In the genomic region with DNA sequence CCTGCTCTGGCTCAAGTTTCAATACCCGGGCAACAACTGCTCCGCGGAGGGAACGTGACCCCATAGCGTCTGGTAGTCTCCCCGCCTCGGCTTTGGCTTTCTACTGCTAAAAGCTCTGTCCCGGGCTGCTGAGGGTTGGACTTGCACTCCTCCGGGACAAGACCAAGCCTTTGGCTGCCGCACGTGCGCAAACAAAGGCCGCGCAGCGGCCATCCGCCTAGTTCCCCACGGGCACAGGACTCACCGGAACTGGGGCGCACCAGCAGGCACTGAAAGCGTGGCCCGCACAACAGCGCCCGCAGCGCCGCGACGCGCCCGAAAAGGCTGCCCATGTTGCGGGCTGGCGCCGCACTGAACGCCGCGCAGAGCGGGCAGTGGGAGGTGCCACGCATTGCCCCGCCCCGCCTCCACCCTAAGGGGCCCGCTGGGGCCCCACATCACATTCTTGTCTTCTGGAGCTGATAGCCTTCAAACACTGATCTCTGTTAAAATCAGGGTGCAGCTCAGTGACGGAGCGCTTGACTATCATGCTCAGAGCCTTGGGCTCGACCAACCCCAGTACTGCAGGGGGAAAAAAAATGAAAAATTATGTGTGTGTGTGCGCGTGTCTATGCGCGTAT, we compare ENCODE assay signal across 8 mouse cellular contexts. TPM values are rescaled to one million over a fixed set of nuclear protein-coding genes. Genes with fewer than 3 reads are reported as not detected.
DNase-seq lines count a peak whose midpoint lies in the region; ATAC-seq and TF ChIP-seq lines count a peak whose summit lies in the region.

A gene (minus strand): TSS at position 482 of the 620 bp plus-strand sequence.

- H3K4me1 ChIP-seq in ES-Bruce4 (ENCODE audit: control insufficient read depth, insufficient read depth, low read length): no peaks in the 10 kb centered on the region
- peaks cover 9% of the 10 kb centered on the region for H3K4me1 ChIP-seq in embryonic facial prominence, embryonic 13.5 days
- H3K4me1 ChIP-seq in heart, embryonic 16.5 days (ENCODE audit: control insufficient read depth, insufficient read depth, low read length): peaks cover 6% of the 10 kb centered on the region
- H3K4me1 ChIP-seq in liver, postnatal 0 days (ENCODE audit: insufficient read depth): peaks cover 12% of the 10 kb centered on the region
- H3K4me1 ChIP-seq in olfactory bulb, adult 2 months (ENCODE audit: control insufficient read depth, insufficient read depth, low read length): peaks cover 3% of the 10 kb centered on the region; the same call in 1 of the 2 replicates

- no peaks in the 10 kb centered on the region for H3K9me3 ChIP-seq in ES-Bruce4 (replicated peaks; ENCODE audit: control insufficient read depth, insufficient read depth, low read length, poor library complexity, severe bottlenecking)
- no peaks in the 10 kb centered on the region for H3K9me3 ChIP-seq in embryonic facial prominence, embryonic 13.5 days
- no peaks in the 10 kb centered on the region for H3K9me3 ChIP-seq in heart, embryonic 16.5 days (replicated peaks; ENCODE audit: control insufficient read depth, low read length)
- H3K9me3 ChIP-seq in liver, postnatal 0 days (ENCODE audit: low read length): no peaks in the 10 kb centered on the region

- H3K9ac ChIP-seq in ES-Bruce4 (ENCODE audit: low read depth, poor library complexity, severe bottlenecking): peak within 1 kb of the TSS; percentile 91
- peak within 1 kb of the TSS; percentile 88 for H3K9ac ChIP-seq in embryonic facial prominence, embryonic 13.5 days
- H3K9ac ChIP-seq in heart, embryonic 16.5 days (ENCODE audit: low read length): peak within 1 kb of the TSS; percentile 88
- peak within 1 kb of the TSS; percentile 63 for H3K9ac ChIP-seq in liver, postnatal 0 days (replicated peaks)

- no peak for TF ChIP-seq EP300 in ES-Bruce4 (IDR thresholded peaks at IDR 0.05; ENCODE audit: insufficient read depth, low read depth, low read length)
- TF ChIP-seq EP300 in liver, postnatal 0 days (IDR thresholded peaks at IDR 0.05; ENCODE audit: low read depth): no peak

- H3K4me2 ChIP-seq in embryonic facial prominence, embryonic 13.5 days: peak within 1 kb of the TSS; percentile 72
- H3K4me2 ChIP-seq in heart, embryonic 16.5 days (ENCODE audit: low read depth, low read length): peak within 1 kb of the TSS; percentile 89
- peak within 1 kb of the TSS; percentile 85 for H3K4me2 ChIP-seq in liver, postnatal 0 days (ENCODE audit: low read depth, low read length)

- no peak for TF ChIP-seq CTCF in ES-Bruce4 (IDR thresholded peaks at IDR 0.05; ENCODE audit: low read depth, low read length)
- TF ChIP-seq CTCF in liver, postnatal 0 days (IDR thresholded peaks at IDR 0.05; ENCODE audit: low read depth): no peak
- TF ChIP-seq CTCF in olfactory bulb, adult 2 months (IDR thresholded peaks at IDR 0.05; ENCODE audit: insufficient read depth, low read depth, low read length): no peak

- no peak for DNase-seq in adrenal gland, postnatal 4 days (ENCODE audit: low spot score in 2 of 2)
- DNase-seq in large intestine, adult 2 months (ENCODE audit: low read depth, low spot score): no peak
- DNase-seq in liver, postnatal 0 days: peak; percentile 70
- DNase-seq in thymus, postnatal 25 days: peak; percentile 58

- TF ChIP-seq POLR2A in ES-Bruce4 (IDR thresholded peaks at IDR 0.05; ENCODE audit: insufficient read depth, low read length): peak; percentile 73
- TF ChIP-seq POLR2A in olfactory bulb, adult 2 months (IDR thresholded peaks at IDR 0.05; ENCODE audit: insufficient read depth, low read depth, low read length): 0 out of 2 replicates have a peak, but pooled peaks have one; percentile 39

- peak within 1 kb of the TSS; percentile 92 for H3K4me3 ChIP-seq in ES-Bruce4 (ENCODE audit: low read depth, low read length)
- peak within 1 kb of the TSS; percentile 74 for H3K4me3 ChIP-seq in embryonic facial prominence, embryonic 13.5 days
- H3K4me3 ChIP-seq in heart, embryonic 16.5 days (ENCODE audit: low read length): peak within 1 kb of the TSS; percentile 76
- peak within 1 kb of the TSS; percentile 50 for H3K4me3 ChIP-seq in liver, postnatal 0 days (ENCODE audit: low read depth, low read length)
- H3K4me3 ChIP-seq in olfactory bulb, adult 2 months (ENCODE audit: insufficient read depth, low read depth, low read length): peak within 1 kb of the TSS; percentile 55

- WGBS in embryonic facial prominence, embryonic 13.5 days: 2% methylated on average over 47 of the region's 47 CpGs
- 3% methylated on average over 47 of the region's 47 CpGs for WGBS in heart, embryonic 16.5 days
- WGBS in large intestine, adult 2 months: 1% methylated on average over 47 of the region's 47 CpGs
- 2% methylated on average over 47 of the region's 47 CpGs for WGBS in liver, postnatal 0 days (ENCODE audit: insufficient replicate concordance)
- 2% methylated on average over 47 of the region's 47 CpGs for WGBS in olfactory bulb, adult 2 months

- H3K27me3 ChIP-seq in ES-Bruce4 (ENCODE audit: control insufficient read depth, insufficient read depth, low read length, poor library complexity, severe bottlenecking): no peaks in the 10 kb centered on the region
- no peaks in the 10 kb centered on the region for H3K27me3 ChIP-seq in embryonic facial prominence, embryonic 13.5 days
- no peaks in the 10 kb centered on the region for H3K27me3 ChIP-seq in heart, embryonic 16.5 days (ENCODE audit: control insufficient read depth, insufficient read depth, low read length)
- no peaks in the 10 kb centered on the region for H3K27me3 ChIP-seq in liver, postnatal 0 days (ENCODE audit: insufficient read depth, low read length)

- H3K27ac ChIP-seq in ES-Bruce4 (ENCODE audit: insufficient read depth, low read length): peak within 1 kb of the TSS; percentile 23
- peak within 1 kb of the TSS; percentile 76 for H3K27ac ChIP-seq in embryonic facial prominence, embryonic 13.5 days
- H3K27ac ChIP-seq in heart, embryonic 16.5 days (ENCODE audit: low read length): peak within 1 kb of the TSS; percentile 54
- H3K27ac ChIP-seq in liver, postnatal 0 days (ENCODE audit: low read depth): no peak within 1 kb of the TSS
- H3K27ac ChIP-seq in olfactory bulb, adult 2 months (ENCODE audit: insufficient read depth, low read depth, low read length): no peak within 1 kb of the TSS

- peak; percentile 60 for ATAC-seq in embryonic facial prominence, embryonic 13.5 days (ENCODE audit: insufficient number of reproducible peaks, insufficient read depth, low FRiP score, low TSS enrichment, low read depth)
- ATAC-seq in heart, embryonic 16.5 days (replicated peaks; ENCODE audit: extremely low read depth, insufficient read depth, low FRiP score): peak; percentile 79
- ATAC-seq in liver, postnatal 0 days: peak; percentile 75

- H3K36me3 ChIP-seq in ES-Bruce4 (ENCODE audit: control insufficient read depth, insufficient read depth, low read length, poor library complexity, severe bottlenecking): peaks cover 17% of the 10 kb centered on the region
- peaks cover 14% of the 10 kb centered on the region for H3K36me3 ChIP-seq in embryonic facial prominence, embryonic 13.5 days
- H3K36me3 ChIP-seq in heart, embryonic 16.5 days (ENCODE audit: control insufficient read depth, insufficient read depth): peaks cover 4% of the 10 kb centered on the region
- H3K36me3 ChIP-seq in liver, postnatal 0 days (replicated peaks; ENCODE audit: insufficient read depth, low read length): no peaks in the 10 kb centered on the region

RNA-seq across cellular contexts. Expression of the gene that starts here (rescaled TPM):
- 110 and 115 TPM in 2 replicates for polyA plus RNA-seq in ES-Bruce4 (2011; ENCODE audit: insufficient read depth, insufficient read length, low read depth, missing spikeins)
- 10 to 100 TPM; 13.4 to 14.7 TPM for total RNA-seq in adrenal gland, postnatal 4 days (2021)
- 138 and 142 TPM in 2 replicates for polyA plus RNA-seq in embryonic facial prominence, embryonic 13.5 days (2015; fragmentation: Nextera tagmentation; extraction: Ambion mirVana)
- 55.3 and 56.2 TPM in 2 replicates for polyA plus RNA-seq in heart, embryonic 16.5 days (2015; fragmentation: Nextera tagmentation; extraction: Ambion mirVana)
- polyA plus RNA-seq in large intestine, adult 2 months (2012; rRNA removed): 14.1 and 14.5 TPM in 2 replicates
- 13.9 and 17.7 TPM in 2 replicates for polyA plus RNA-seq in liver, postnatal 0 days (2015; fragmentation: Nextera tagmentation; extraction: Ambion mirVana)
- polyA plus RNA-seq in olfactory bulb, adult 2 months (2012; ENCODE audit: insufficient read depth, insufficient read length, low replicate concordance, missing spikeins): not detected in 2 replicates

Comparison
In these comparisons a context has a peak if more than half of its experiments do, and no peak if none do; other contexts are left out.
1. RNA of the gene that starts here (polyA plus RNA-seq): 138 to 142 TPM in embryonic facial prominence, embryonic 13.5 days, 110 to 115 TPM in ES-Bruce4, 55.3 to 56.2 TPM in heart, embryonic 16.5 days, 13.9 to 17.7 TPM in liver, postnatal 0 days and 14.1 to 14.5 TPM in large intestine, adult 2 months; not detected in olfactory bulb, adult 2 months; every median in the first group is over 10 times any median in the second.
2. H3K27ac ChIP-seq: peak in ES-Bruce4 (single experiment), embryonic facial prominence, embryonic 13.5 days (single experiment) and heart, embryonic 16.5 days (single experiment); none in liver, postnatal 0 days (single experiment) and olfactory bulb, adult 2 months (single experiment).
3. DNase-seq: peak in liver, postnatal 0 days (single experiment) and thymus, postnatal 25 days (single experiment); none in adrenal gland, postnatal 4 days (0 of 2) and large intestine, adult 2 months (single experiment).
4. Peak in every context shown above with its lines, with median percentiles within 50 percentile points of each other: H3K4me3 ChIP-seq, H3K9ac ChIP-seq, ATAC-seq and H3K4me2 ChIP-seq.